Mouse (Mus musculus) adrenal gland, postnatal 36 days (tissue): ENCODE measurements around the gene Map7d2. TPM values are rescaled to one million over a fixed set of nuclear protein-coding genes. Genes with fewer than 3 reads are reported as not detected.
A peak's percentile ranks its signal among the peaks of the same experiment; 100 is the strongest.
"Not testable (repeated sequence)": the region's sequence is repeated elsewhere in the genome, so short reads cannot be mapped to it uniquely, and the experiment has no call there.

Experiments
- DNase-seq, 2 experiments: peaks; one replicate each; pipeline ENCODE4 v3.0.0; 2021; ENCODE audit warnings: mixed read lengths in 1 of 2
- long read RNA-seq, 2 experiments: library from polyadenylated mRNA; stranded (forward); transcript quantifications; one replicate each; pipeline ENCODE4 v2.0.0; 2021; ENCODE audit warnings: borderline sequencing depth in 2 of 2
- total RNA-seq, 2 experiments: library from RNA; stranded (reverse); gene quantifications; 2 replicates each; pipeline ENCODE4 v1.2.3; 2021

Map7d2 gene
- total RNA-seq, result 1 to 10 TPM; 1.5 to 3.9 TPM
- long read RNA-seq, experiment 1, partial matches to known transcripts, result 1 of 3 reads
- long read RNA-seq, experiment 1, other reads (novel, unspliced or antisense), result 2 of 3 reads
- long read RNA-seq, experiment 2, partial matches to known transcripts, result 1 of 2 reads
- long read RNA-seq, experiment 2, other reads (novel, unspliced or antisense), result 1 of 2 reads

GRCm38 (mm10) chrX:159414130-159414828 lies at the start of gene Map7d2:
Map7d2 (plus strand) TSS chrX:159414572.
- DNase-seq, result peak; percentile 18 to 22

- DNase-seq, result peak; percentile 85 to 87
Observed at GRCm38 (mm10) chrX:159371831-159372752, 42.3 kb upstream of the Map7d2 start, which contains the start of gene Eif1ax. Eif1ax (plus strand) TSS chrX:159372178.

GRCm38 (mm10) chrX:159372753-159373144 lies 41.6 kb upstream of the Map7d2 start:
- DNase-seq, result no peak

- DNase-seq, result no peak
Observed at GRCm38 (mm10) chrX:159387105-159387504, 27.3 kb upstream of the Map7d2 start.

- no peak for DNase-seq
Observed at GRCm38 (mm10) chrX:159388953-159389352, 25.4 kb upstream of the Map7d2 start.

- no peak for DNase-seq
Observed at GRCm38 (mm10) chrX:159390347-159390962, 23.9 kb upstream of the Map7d2 start.

- DNase-seq, result no peak
Observed at GRCm38 (mm10) chrX:159391239-159391638, 23.1 kb upstream of the Map7d2 start.

- peak; percentile 8 to 35 for DNase-seq
Observed at GRCm38 (mm10) chrX:159409253-159409652, 5.1 kb upstream of the Map7d2 start.

- DNase-seq, result peak in 1 of 2 experiments; percentile 6
Observed at GRCm38 (mm10) chrX:159414829-159415673, 679 bp downstream of the Map7d2 start.

GRCm38 (mm10) chrX:159430507-159430906 lies 16.1 kb downstream of the Map7d2 start:
- DNase-seq, result not testable (repeated sequence)

- DNase-seq, result peak; percentile 34 to 62
Observed at GRCm38 (mm10) chrX:159442128-159442527, 27.8 kb downstream of the Map7d2 start.

GRCm38 (mm10) chrX:159447133-159447532 lies 32.8 kb downstream of the Map7d2 start:
- DNase-seq, result no peak

- peak in 1 of 2 experiments; percentile 18 for DNase-seq
Observed at GRCm38 (mm10) chrX:159459006-159459654, 44.8 kb downstream of the Map7d2 start.

GRCm38 (mm10) chrX:159474799-159475198 lies 60.4 kb downstream of the Map7d2 start:
- DNase-seq, result no peak

GRCm38 (mm10) chrX:159478243-159478940 lies 64.0 kb downstream of the Map7d2 start:
- not testable (repeated sequence) for DNase-seq

- no peak for DNase-seq
Observed at GRCm38 (mm10) chrX:159484247-159484646, 69.9 kb downstream of the Map7d2 start.

- DNase-seq, result no peak
Observed at GRCm38 (mm10) chrX:159503181-159503580, 88.8 kb downstream of the Map7d2 start.

GRCm38 (mm10) chrX:159508331-159509036 lies 94.1 kb downstream of the Map7d2 start:
- DNase-seq, result no peak

GRCm38 (mm10) chrX:159509042-159509441 lies 94.7 kb downstream of the Map7d2 start:
- DNase-seq, result no peak
